Mouse (Mus musculus) midbrain, embryonic 14.5 days (tissue): ENCODE results near the gene Pdpr. TPM values are rescaled to one million over a fixed set of nuclear protein-coding genes. Genes with fewer than 3 reads are reported as not detected.

ENCODE experiments used
- polyA plus RNA-seq: library from polyadenylated mRNA; unstranded; fragments of >200 nt; fragmentation: Nextera tagmentation; extraction: Ambion mirVana; gene quantifications from 2 replicates; pipeline ENCODE4 v1.2.1, GENCODE M21; 2014

The Pdpr gene
- polyA plus RNA-seq, 1 experiment from 2014 or later: 6.9 TPM

Other genes with a start within 250 kb of the Pdpr start
- 53.2 and 70.0 TPM in 2 replicates for gene Cog4, start 248.0 kb upstream of the Pdpr start, polyA plus RNA-seq
- 72.3 and 114 TPM in 2 replicates for gene Sf3b3, start 247.8 kb upstream of the Pdpr start, polyA plus RNA-seq
- gene Fuk, start 192.1 kb upstream of the Pdpr start, polyA plus RNA-seq: 4.9 and 6.4 TPM in 2 replicates
- gene St3gal2, start 174.7 kb upstream of the Pdpr start, polyA plus RNA-seq: 16.5 and 18.0 TPM in 2 replicates
- gene Ddx19a, start 96.8 kb upstream of the Pdpr start, polyA plus RNA-seq: 11.5 and 15.7 TPM in 2 replicates
- 5.0 and 7.5 TPM in 2 replicates for gene Ddx19b, start 62.9 kb upstream of the Pdpr start, polyA plus RNA-seq
- 73.1 and 75.9 TPM in 2 replicates for gene Aars, start 61.5 kb upstream of the Pdpr start, polyA plus RNA-seq
- gene Exosc6, start 38.3 kb upstream of the Pdpr start, polyA plus RNA-seq: not detected in 2 replicates
- gene Clec18a, start 2.2 kb upstream of the Pdpr start, polyA plus RNA-seq: 0.09 and 0.34 TPM in 2 replicates
- 70.1 and 91.1 TPM in 2 replicates for gene Glg1, start 164.6 kb downstream of the Pdpr start, polyA plus RNA-seq
- gene Rfwd3, start 205.6 kb downstream of the Pdpr start, polyA plus RNA-seq: 15.0 and 30.9 TPM in 2 replicates
- 0.78 TPM in 1 of 2 replicates, not detected in the other for gene Mlkl, start 243.5 kb downstream of the Pdpr start, polyA plus RNA-seq